Mouse (Mus musculus): ENCODE measurements around the gene Med6. TPM values are rescaled to one million over a fixed set of nuclear protein-coding genes. Genes with fewer than 3 reads are reported as not detected.
"Not testable (repeated sequence)": the region's sequence is repeated elsewhere in the genome, so short reads cannot be mapped to it uniquely, and the experiment has no call there.

Med6 gene
- polyA plus RNA-seq, 1 experiment = 41.8 TPM

DNA sequence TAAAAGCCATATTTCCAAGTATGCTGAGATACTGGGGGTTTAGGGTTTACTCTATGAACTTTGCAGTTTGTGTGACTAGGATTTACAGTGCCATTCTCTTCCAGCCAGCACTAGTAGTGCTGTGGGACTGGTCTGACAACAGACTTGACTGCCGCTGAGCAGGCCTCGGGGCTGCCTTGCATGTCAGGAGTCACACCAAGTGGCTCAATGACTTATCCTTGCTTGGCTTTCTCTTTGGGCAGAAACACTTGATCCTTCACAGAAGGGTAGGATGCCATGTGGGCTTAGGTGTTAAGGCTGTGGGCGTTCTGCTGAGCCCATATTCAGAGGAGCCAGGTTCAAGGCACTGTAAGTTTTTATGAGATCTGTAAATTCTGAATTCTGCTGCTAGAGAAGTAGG, 45.5 kb downstream of the Med6 start:
- no peak for DNase-seq (ENCODE audit: low spot score)

DNA sequence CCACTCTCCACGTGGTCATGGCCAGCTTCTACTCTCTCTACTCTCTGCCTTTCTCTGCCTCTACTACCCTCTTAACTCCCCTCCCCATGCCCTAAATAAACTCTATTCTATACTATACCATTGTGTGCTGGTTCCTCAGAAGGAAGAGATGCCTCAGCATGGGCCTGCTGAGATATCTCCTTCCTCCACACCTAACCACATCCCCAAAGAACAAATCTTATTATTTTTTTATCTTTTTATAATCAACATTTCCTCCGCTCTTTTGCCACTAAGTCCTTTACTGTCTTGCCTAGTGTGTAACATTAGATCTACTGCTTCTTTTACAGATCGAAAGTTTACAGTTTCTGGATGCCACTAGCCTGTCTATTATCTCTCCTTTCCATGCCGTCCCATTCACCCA, 47.6 kb downstream of the Med6 start:
- DNase-seq (ENCODE audit: low spot score) = no peak

DNA sequence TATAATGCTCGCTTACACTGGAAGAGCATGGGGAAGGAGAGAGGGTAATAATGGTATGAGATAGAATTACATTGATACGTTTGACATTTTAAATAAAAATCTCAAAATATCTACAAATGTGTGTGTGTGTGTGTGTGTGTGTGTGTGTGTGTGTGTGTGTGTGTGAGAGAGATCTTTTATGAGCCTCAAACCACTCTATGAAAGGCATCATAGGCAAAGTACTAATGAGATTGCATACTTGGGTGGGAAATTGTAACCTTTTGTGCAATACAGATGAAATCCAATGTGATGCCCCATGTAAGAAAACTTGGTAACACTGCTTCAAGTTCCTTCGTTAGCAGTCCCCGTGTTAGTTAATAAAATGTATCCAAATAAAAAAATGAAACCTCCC, 61.8 kb downstream of the Med6 start:
- no peak for DNase-seq (ENCODE audit: low spot score)

DNA sequence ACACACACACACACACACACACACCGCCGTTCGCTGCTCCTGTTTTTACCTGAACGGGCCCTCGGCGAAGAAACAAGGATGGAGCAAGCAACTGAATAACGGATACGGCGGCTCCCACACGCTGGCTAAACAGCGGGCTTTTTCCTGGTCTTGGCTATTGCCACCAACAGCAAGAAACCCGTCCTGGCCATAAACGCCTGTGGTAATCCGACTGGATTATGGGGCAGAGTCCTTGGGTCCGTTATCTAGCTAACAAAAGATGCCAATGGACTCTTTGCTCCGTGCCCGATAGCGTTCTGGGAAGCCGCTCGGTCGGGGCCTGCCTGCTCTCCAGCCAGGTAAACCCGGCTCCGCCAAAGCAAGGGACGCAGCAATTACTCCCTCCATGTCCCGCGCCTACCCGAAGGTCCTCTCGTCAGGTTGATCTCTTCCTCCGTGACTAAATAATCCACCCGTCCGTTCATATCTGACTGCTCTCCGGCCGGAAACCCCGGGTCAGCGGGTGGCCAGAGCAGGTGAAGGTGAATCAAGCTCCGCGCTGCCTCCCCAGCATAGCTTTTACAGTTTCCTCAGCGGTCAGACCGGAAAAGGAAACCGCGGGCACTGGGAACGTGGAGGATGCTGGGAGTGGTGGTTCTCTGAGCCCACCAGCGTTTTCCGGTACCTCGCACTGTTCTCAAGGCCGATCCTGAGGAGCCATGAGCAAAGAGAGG, 62.3 kb downstream of the Med6 start, which contains the start of the genes Gm20498 and Synj2bp:
Gene Gm20498 (minus strand): TSS at position 590 of the 713 bp plus-strand sequence.
Gene Synj2bp (minus strand): TSS at position 596 of the 713 bp plus-strand sequence.
- peak; percentile 73 for DNase-seq (ENCODE audit: low spot score)

DNA sequence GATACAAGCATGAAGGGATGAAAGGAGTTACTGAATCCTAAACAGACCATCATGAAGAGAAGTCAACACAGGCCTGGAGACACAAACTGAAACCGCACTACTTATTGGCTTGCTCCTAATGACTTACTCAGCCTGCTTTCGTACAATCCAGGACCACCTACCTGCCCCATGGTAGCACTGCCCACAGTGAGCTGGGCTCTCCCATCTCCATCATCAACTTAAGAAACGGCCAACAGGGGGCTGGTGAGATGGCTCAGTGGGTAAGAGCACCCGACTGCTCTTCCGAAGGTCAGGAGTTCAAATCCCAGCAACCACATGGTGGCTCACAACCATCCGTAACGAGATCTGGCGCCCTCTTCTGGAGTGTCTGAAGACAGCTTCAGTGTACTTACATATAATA, 64.2 kb downstream of the Med6 start:
- DNase-seq (ENCODE audit: low spot score) = not testable (repeated sequence)

Other genes starting within 250 kb of the Med6 start
- gene Gm4787, start 215.5 kb downstream of the Med6 start, polyA plus RNA-seq (2012; rRNA removed) = 1.6 and 1.9 TPM in 2 replicates
- gene Adam4, start 173.1 kb downstream of the Med6 start, polyA plus RNA-seq (2012; rRNA removed) = 1.3 and 1.5 TPM in 2 replicates
- 73.2 and 88.9 TPM in 2 replicates for gene Cox16, start 109.9 kb downstream of the Med6 start, polyA plus RNA-seq (2012; rRNA removed)
- 14.6 and 20.0 TPM in 2 replicates for gene Gm20498, start 62.1 kb downstream of the Med6 start, polyA plus RNA-seq (2012; rRNA removed)
- 36.6 and 38.0 TPM in 2 replicates for gene Synj2bp, start 62.1 kb downstream of the Med6 start, polyA plus RNA-seq (2012; rRNA removed)
- gene Adam21, start 26.5 kb downstream of the Med6 start, polyA plus RNA-seq (2012; rRNA removed) = 0.04 and 0.06 TPM in 2 replicates
- 7.4 and 7.6 TPM in 2 replicates for gene Ttc9, start 36.2 kb upstream of the Med6 start, polyA plus RNA-seq (2012; rRNA removed)
- 1.4 and 2.3 TPM in 2 replicates for gene Map3k9, start 186.2 kb upstream of the Med6 start, polyA plus RNA-seq (2012; rRNA removed)

Data from urinary bladder, adult 2 months (tissue).